In genomic region chr16:35047272-35047969, GRCm38 (mm10) we compare ENCODE assay signal across 25 mouse cellular contexts. TPM values are rescaled to one million over a fixed set of nuclear protein-coding genes. Genes with fewer than 3 reads are reported as not detected.
DNase-seq lines count a peak whose midpoint lies in the region; ATAC-seq and TF ChIP-seq lines count a peak whose summit lies in the region.
"Had no signal": no experiment of that assay in that cellular context is flagged by ENCODE, and none has a peak within 500 bp of the region (broad histone marks: within the 10 kb centered on the region; RNA-seq: fewer than 3 reads in every experiment).

No protein-coding gene starts in this region.

- no peak for TF ChIP-seq EP300 in lung, postnatal 0 days (IDR thresholded peaks at IDR 0.05)

- H3K27me3 ChIP-seq in liver, embryonic 12.5 days (replicated peaks): no peaks in the 10 kb centered on the region
- no peaks in the 10 kb centered on the region for H3K27me3 ChIP-seq in liver, embryonic 15.5 days
- no peaks in the 10 kb centered on the region for H3K27me3 ChIP-seq in lung, postnatal 0 days (replicated peaks; ENCODE audit: insufficient read depth, low read length)
- H3K27me3 ChIP-seq: embryonic facial prominence, embryonic 13.5 days; heart, embryonic 13.5 days; hindbrain, embryonic 13.5 days; limb, embryonic 13.5 days had no signal

- peaks cover 41% of the 10 kb centered on the region for H3K4me1 ChIP-seq in liver, embryonic 12.5 days
- peaks cover 17% of the 10 kb centered on the region for H3K4me1 ChIP-seq in bone marrow macrophage, adult 2 months (ENCODE audit: control insufficient read depth, insufficient read depth, low read length)
- H3K4me1 ChIP-seq in liver, embryonic 15.5 days (replicated peaks): peaks cover 27% of the 10 kb centered on the region
- no peaks in the 10 kb centered on the region for H3K4me1 ChIP-seq in lung, postnatal 0 days (ENCODE audit: insufficient read depth, low read depth, low read length)
- H3K4me1 ChIP-seq: embryonic facial prominence, embryonic 13.5 days; limb, embryonic 13.5 days had no signal

- no peak for TF ChIP-seq CTCF in bone marrow macrophage, adult 2 months (IDR thresholded peaks at IDR 0.05; ENCODE audit: low read depth, low read length)
- TF ChIP-seq CTCF in lung, postnatal 0 days (IDR thresholded peaks at IDR 0.05): no peak

- H3K27ac ChIP-seq in liver, embryonic 12.5 days: no peak overlapping the region
- peak overlapping the region; percentile 87 for H3K27ac ChIP-seq in bone marrow macrophage, adult 2 months (ENCODE audit: insufficient read depth, low read depth, low read length)
- H3K27ac ChIP-seq in liver, embryonic 15.5 days (replicated peaks): peak overlapping the region; percentile 46
- no peak overlapping the region for H3K27ac ChIP-seq in lung, postnatal 0 days (ENCODE audit: low read length)
- H3K27ac ChIP-seq: embryonic facial prominence, embryonic 13.5 days; heart, adult 2 months; heart, embryonic 13.5 days; hindbrain, embryonic 13.5 days; kidney, postnatal 0 days; limb, embryonic 13.5 days; midbrain, embryonic 12.5 days had no signal

- peak; percentile 13; the same call in 1 of the 2 replicates for ATAC-seq in liver, embryonic 12.5 days
- ATAC-seq in liver, embryonic 15.5 days (ENCODE audit: insufficient read depth): no peak
- ATAC-seq in monocyte, adult 5-6 weeks (replicated peaks; ENCODE audit: insufficient number of reproducible peaks, low FRiP score, low TSS enrichment, poor library complexity, severe bottlenecking): peak; percentile 73
- ATAC-seq in lung, postnatal 0 days: no peak
- ATAC-seq: forebrain, embryonic 14.5 days had no signal

- TF ChIP-seq POLR2A in bone marrow macrophage, adult 2 months (IDR thresholded peaks at IDR 0.05; ENCODE audit: borderline replicate concordance, low read depth, low read length): no peak

- no peak for DNase-seq in liver
- DNase-seq in layer of hippocampus, postnatal 14 days (ENCODE audit: low spot score in 2 of 2): no peak
- no peak for DNase-seq in lung, postnatal 0 days (ENCODE audit: low spot score)
- no peak for DNase-seq in gastrocnemius, adult 18-20 months (ENCODE audit: low spot score)
- DNase-seq: adrenal gland, adult 2 months; cerebellum, adult 18-20 months; cerebellum, postnatal 14 days; gastrocnemius, postnatal 14 days; heart, adult 2 months; heart, postnatal 14 days; kidney, adult 18-20 months; layer of hippocampus, postnatal 36 days; lung, embryonic 14.5 days; lung, postnatal 36 days had no signal

- H3K36me3 ChIP-seq in liver, embryonic 12.5 days: peaks cover 11% of the 10 kb centered on the region
- 0 out of 2 replicates have a peak, but pooled peaks cover 11% of the 10 kb centered on the region for H3K36me3 ChIP-seq in liver, embryonic 15.5 days (replicated peaks)
- no peaks in the 10 kb centered on the region for H3K36me3 ChIP-seq in lung, postnatal 0 days (ENCODE audit: insufficient read depth, low read length)

- H3K9ac ChIP-seq in liver, embryonic 12.5 days: no peak overlapping the region
- no peak overlapping the region for H3K9ac ChIP-seq in liver, embryonic 15.5 days
- no peak overlapping the region for H3K9ac ChIP-seq in lung, postnatal 0 days (replicated peaks; ENCODE audit: low read depth)
- H3K9ac ChIP-seq: embryonic facial prominence, embryonic 13.5 days; heart, embryonic 13.5 days; hindbrain, embryonic 13.5 days; limb, embryonic 13.5 days; lung, embryonic 14.5 days; midbrain, embryonic 12.5 days had no signal

- H3K4me2 ChIP-seq in liver, embryonic 12.5 days: no peak overlapping the region
- H3K4me2 ChIP-seq in liver, embryonic 15.5 days: no peak overlapping the region
- H3K4me2 ChIP-seq in lung, postnatal 0 days (replicated peaks; ENCODE audit: low read depth, low read length): no peak overlapping the region
- H3K4me2 ChIP-seq: embryonic facial prominence, embryonic 13.5 days; heart, embryonic 13.5 days; hindbrain, embryonic 13.5 days; limb, embryonic 13.5 days; lung, embryonic 14.5 days; midbrain, embryonic 12.5 days had no signal

- WGBS in liver, embryonic 12.5 days (ENCODE audit: insufficient replicate concordance): 63% methylated on average over 6 of the region's 6 CpGs
- WGBS in liver, embryonic 15.5 days (ENCODE audit: insufficient replicate concordance): 57% methylated on average over 6 of the region's 6 CpGs
- 78% methylated on average over 6 of the region's 6 CpGs for WGBS in lung, postnatal 0 days

- H3K4me3 ChIP-seq in liver, embryonic 12.5 days: no peak overlapping the region
- H3K4me3 ChIP-seq in bone marrow macrophage, adult 2 months (ENCODE audit: insufficient read depth, low read length): peak overlapping the region; percentile 8; the same call in 1 of the 2 replicates
- H3K4me3 ChIP-seq in liver, embryonic 15.5 days (replicated peaks): no peak overlapping the region
- no peak overlapping the region for H3K4me3 ChIP-seq in lung, postnatal 0 days (ENCODE audit: low read depth, low read length)
- H3K4me3 ChIP-seq: embryonic facial prominence, embryonic 13.5 days; heart, adult 2 months; heart, embryonic 13.5 days; hindbrain, embryonic 13.5 days; limb, embryonic 13.5 days; midbrain, embryonic 12.5 days had no signal

- H3K9me3 ChIP-seq in liver, embryonic 12.5 days (replicated peaks): no peaks in the 10 kb centered on the region
- H3K9me3 ChIP-seq in liver, embryonic 15.5 days (replicated peaks): no peaks in the 10 kb centered on the region
- H3K9me3 ChIP-seq in lung, postnatal 0 days (ENCODE audit: low read length): no peaks in the 10 kb centered on the region
- H3K9me3 ChIP-seq: embryonic facial prominence, embryonic 13.5 days; heart, embryonic 13.5 days; hindbrain, embryonic 13.5 days; limb, embryonic 13.5 days; midbrain, embryonic 12.5 days had no signal

RNA-seq across cellular contexts. Expression of gene Hacd2, which starts 25.2 kb away (rescaled TPM):
- 81.7 and 82.9 TPM in 2 replicates for polyA plus RNA-seq in liver, embryonic 12.5 days (2016; fragmentation: Nextera tagmentation; extraction: Ambion mirVana)
- 25.6 and 32.6 TPM in 2 replicates for polyA plus RNA-seq in bone marrow macrophage, adult 2 months (2012; ENCODE audit: insufficient read depth, insufficient read length, missing spikeins)
- polyA plus RNA-seq in liver, embryonic 15.5 days (2015; fragmentation: Nextera tagmentation; extraction: Ambion mirVana): 105 and 116 TPM in 2 replicates
- 5.0 to 12.2 TPM (median 5.9 TPM) in 3 replicates for total RNA-seq in monocyte, adult 5-6 weeks (2017)
- total RNA-seq in layer of hippocampus, postnatal 14 days (2021): 10 to 100 TPM; 41.0 to 45.5 TPM
- polyA plus RNA-seq in lung, postnatal 0 days (2015; fragmentation: Nextera tagmentation; extraction: Ambion mirVana): 60.8 and 67.1 TPM in 2 replicates
- total RNA-seq in gastrocnemius, adult 18-20 months (2021): 1 to 10 TPM; 1.9 to 2.1 TPM

Comparison
In these comparisons a context has a peak if more than half of its experiments do, and no peak if none do; other contexts are left out.
1. ATAC-seq: peak in liver, embryonic 12.5 days (single experiment) and monocyte, adult 5-6 weeks (single experiment); none in liver, embryonic 15.5 days (single experiment) and lung, postnatal 0 days (single experiment).
2. H3K27ac ChIP-seq: peak in bone marrow macrophage, adult 2 months (single experiment) and liver, embryonic 15.5 days (single experiment); none in liver, embryonic 12.5 days (single experiment) and lung, postnatal 0 days (single experiment).